Mouse (Mus musculus): ENCODE results near the gene Gpx2. TPM values are rescaled to one million over a fixed set of nuclear protein-coding genes. Genes with fewer than 3 reads are reported as not detected.
"Not testable (repeated sequence)": the region's sequence is repeated elsewhere in the genome, so short reads cannot be mapped to it uniquely, and the experiment has no call there.

The Gpx2 gene
- polyA plus RNA-seq, 1 experiment = 943 TPM

DNA sequence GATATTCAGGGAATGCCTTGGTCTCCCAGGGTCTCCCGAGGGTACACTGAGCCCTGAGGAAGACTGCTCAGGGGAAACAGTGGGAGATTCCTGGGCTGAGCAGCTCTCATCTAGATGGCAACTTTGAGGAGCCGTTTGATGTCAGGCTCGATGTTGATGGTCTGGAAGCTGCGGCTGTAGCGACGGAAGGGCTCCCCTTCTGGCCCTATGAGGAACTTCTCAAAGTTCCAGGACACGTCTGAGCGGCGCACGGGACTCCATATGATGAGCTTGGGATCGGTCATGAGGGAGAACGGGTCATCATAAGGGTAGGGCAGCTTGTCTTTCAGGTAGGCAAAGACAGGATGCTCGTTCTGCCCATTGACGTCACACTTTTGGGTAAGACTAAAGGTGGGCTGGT is 2.8 kb downstream of the Gpx2 start:
- TF ChIP-seq CTCF (IDR thresholded peaks at IDR 0.05; ENCODE audit: extremely low read depth, insufficient read length, insufficient replicate concordance, low read depth, low read length) = 0 out of 2 replicates have a peak, but pooled peaks have one; percentile 5
- H3K27me3 ChIP-seq (ENCODE audit: control insufficient read depth, insufficient read depth, low read length); H3K27ac ChIP-seq (ENCODE audit: insufficient read depth, low read depth, low read length): not testable (repeated sequence)
- WGBS = 50% methylated on average over 14 of the region's 14 CpGs
- peaks cover 18% of the 10 kb centered on the region for H3K4me1 ChIP-seq (ENCODE audit: control insufficient read depth, insufficient read depth, insufficient read length, low read length)
- peak overlapping the region; percentile 34 for H3K4me3 ChIP-seq (ENCODE audit: low read depth, low read length)
- H3K36me3 ChIP-seq (ENCODE audit: control insufficient read depth, insufficient read depth, low read length) = peaks cover 13% of the 10 kb centered on the region

DNA sequence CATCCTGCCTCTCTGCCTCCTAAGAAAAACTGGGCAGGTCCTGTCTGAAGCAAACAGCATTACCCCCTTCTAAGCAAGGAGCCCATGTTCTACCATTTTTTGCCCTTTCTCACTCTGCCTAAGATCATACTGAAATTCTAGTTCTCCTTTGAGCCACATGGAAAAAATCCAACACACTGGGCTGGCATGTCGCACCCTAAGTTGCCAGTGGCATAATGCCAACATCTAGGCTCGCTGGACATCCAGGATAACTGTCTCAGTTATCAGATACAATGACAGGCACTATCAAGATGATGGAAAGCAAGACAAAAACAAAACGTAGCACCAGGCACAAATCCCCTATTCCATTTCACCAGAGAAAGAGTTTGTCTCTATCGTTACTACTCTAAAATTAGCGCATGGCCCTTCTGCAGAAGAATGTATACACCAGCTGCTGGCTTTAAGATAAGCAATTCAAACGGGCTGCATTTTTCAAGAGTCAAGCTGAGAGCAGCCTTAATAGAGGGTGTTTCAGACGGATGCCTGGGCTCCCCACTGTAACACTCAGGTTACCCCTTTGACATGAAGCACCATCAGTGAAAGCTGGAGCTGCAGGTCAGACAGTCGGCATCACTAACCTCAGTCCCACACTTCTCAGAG is 4.8 kb downstream of the Gpx2 start:
- Histone ChIP-seq H3K27ac (ENCODE audit: insufficient read depth, low read depth, low read length) (no peak overlapping the region), H3K27me3 (ENCODE audit: control insufficient read depth, insufficient read depth, low read length) (no peaks in the 10 kb centered on the region), H3K36me3 (ENCODE audit: control insufficient read depth, insufficient read depth, low read length) (peaks cover 13% of the 10 kb centered on the region), H3K4me1 (ENCODE audit: control insufficient read depth, insufficient read depth, insufficient read length, low read length) (peaks cover 3% of the 10 kb centered on the region; the same call in 1 of the 2 replicates), H3K4me3 (ENCODE audit: low read depth, low read length) (no peak overlapping the region)
- TF ChIP-seq POLR2A (IDR thresholded peaks at IDR 0.05; ENCODE audit: low read depth, low read length) (no peak), CTCF (IDR thresholded peaks at IDR 0.05; ENCODE audit: extremely low read depth, insufficient read length, insufficient replicate concordance, low read depth, low read length) (no peak)
- WGBS = 32% methylated on average over 8 of the region's 8 CpGs

DNA sequence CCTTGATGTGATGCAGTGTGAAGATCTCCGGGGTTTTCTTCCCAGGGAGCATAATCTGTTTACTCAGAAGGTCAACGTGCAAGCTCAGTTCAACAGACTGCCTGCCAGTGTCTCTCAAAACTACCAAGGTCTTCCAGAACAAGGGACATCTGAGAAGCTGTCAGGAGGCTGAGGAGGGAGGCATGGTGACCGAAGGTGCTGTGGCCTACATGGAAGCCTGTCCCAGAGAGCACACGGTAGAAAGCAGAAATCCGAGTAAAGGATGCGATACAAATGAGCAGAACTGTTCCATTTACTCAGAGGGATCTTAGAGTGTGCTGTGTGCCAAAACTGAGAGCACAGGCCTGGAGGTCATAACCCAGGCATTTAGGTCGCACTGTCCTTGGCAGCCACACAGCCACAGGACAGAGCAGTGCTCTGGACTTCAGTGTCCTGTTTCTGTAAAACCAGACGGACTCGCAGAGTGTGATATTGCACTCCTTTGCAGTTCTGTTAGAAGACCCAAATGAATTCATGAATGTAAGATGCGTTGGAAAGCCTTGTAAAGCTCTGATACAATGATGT is 11.2 kb downstream of the Gpx2 start:
- TF ChIP-seq POLR2A (IDR thresholded peaks at IDR 0.05; ENCODE audit: low read depth, low read length) = no peak
- TF ChIP-seq CTCF (IDR thresholded peaks at IDR 0.05; ENCODE audit: extremely low read depth, insufficient read length, insufficient replicate concordance, low read depth, low read length) = no peak
- no peaks in the 10 kb centered on the region for H3K27me3 ChIP-seq (ENCODE audit: control insufficient read depth, insufficient read depth, low read length)
- H3K36me3 ChIP-seq (ENCODE audit: control insufficient read depth, insufficient read depth, low read length) = peaks cover 14% of the 10 kb centered on the region
- no peak overlapping the region for H3K27ac ChIP-seq (ENCODE audit: insufficient read depth, low read depth, low read length)
- no peak overlapping the region for H3K4me3 ChIP-seq (ENCODE audit: low read depth, low read length)
- no peaks in the 10 kb centered on the region for H3K4me1 ChIP-seq (ENCODE audit: control insufficient read depth, insufficient read depth, insufficient read length, low read length)
- 71% methylated on average over 10 of the region's 10 CpGs for WGBS

DNA sequence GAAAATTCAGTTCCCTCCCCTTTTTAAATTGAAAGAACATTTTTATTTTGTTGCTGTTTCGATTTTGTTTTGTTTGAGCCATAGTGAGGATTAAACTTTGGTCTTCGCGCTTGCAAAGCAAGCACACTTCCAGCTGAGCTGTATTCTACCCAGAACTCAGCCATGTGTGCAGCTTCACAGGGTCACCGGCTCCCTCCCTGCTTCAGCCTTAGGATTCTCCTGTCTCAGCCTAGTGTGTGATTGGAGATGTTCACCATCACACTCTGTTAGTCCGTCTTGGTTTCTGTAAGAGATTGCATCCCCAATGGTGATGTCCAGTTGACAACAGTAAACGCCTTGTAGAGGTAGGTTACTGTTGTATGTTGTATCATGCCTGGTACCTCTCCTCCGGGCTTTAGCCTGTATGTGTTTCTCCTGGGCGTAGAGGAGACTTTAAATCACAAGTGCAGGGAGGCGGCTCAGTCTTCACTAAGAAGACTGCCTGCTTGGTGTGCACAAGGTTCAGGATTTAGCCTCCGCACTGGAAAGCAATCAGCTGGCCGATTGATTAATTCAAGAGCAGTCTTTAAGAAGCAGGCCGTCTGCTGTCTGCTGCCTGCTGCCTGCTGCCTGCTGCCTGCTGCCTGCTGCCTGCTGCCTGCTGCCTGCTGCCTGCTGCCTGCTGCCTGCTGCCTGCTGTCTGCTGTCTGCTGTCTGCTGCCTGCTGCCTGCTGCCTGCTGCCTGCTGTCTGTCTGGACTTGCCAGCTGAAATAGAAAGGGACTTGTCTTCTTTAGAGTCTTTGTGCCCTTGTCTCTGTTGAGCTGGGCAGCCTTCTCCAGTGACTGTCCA is 14.5 kb downstream of the Gpx2 start:
- TF ChIP-seq CTCF (IDR thresholded peaks at IDR 0.05; ENCODE audit: extremely low read depth, insufficient read length, insufficient replicate concordance, low read depth, low read length) (no peak), POLR2A (IDR thresholded peaks at IDR 0.05; ENCODE audit: low read depth, low read length) (no peak)
- WGBS = 87% methylated on average over 12 of the region's 12 CpGs
- no peaks in the 10 kb centered on the region for H3K27me3 ChIP-seq (ENCODE audit: control insufficient read depth, insufficient read depth, low read length)
- H3K4me3 ChIP-seq (ENCODE audit: low read depth, low read length) = no peak overlapping the region
- H3K27ac ChIP-seq (ENCODE audit: insufficient read depth, low read depth, low read length) = no peak overlapping the region
- H3K36me3 ChIP-seq (ENCODE audit: control insufficient read depth, insufficient read depth, low read length) = peaks cover 13% of the 10 kb centered on the region
- no peaks in the 10 kb centered on the region; the same call in 1 of the 2 replicates for H3K4me1 ChIP-seq (ENCODE audit: control insufficient read depth, insufficient read depth, insufficient read length, low read length)

DNA sequence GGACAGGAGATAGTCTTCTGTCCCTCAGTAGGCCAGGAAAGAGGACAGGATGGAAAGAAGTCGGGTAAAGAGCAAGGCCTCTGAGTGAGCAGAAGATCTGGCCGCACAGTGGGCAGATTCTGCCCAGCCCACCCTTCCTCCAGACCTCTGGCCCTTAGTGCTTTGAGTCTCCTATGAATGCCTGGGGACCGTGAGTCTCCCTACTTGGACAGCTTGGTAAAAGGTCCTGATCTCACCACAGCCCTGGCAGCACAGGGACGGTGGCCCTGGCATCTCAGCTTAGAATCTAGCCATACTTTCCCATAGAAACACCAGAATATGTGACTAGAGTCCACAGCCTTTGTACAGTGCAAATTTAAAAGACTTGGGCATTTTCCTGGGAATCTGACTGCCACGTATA is 15.4 kb downstream of the Gpx2 start:
- Histone ChIP-seq H3K27ac (ENCODE audit: insufficient read depth, low read depth, low read length) (no peak overlapping the region), H3K27me3 (ENCODE audit: control insufficient read depth, insufficient read depth, low read length) (no peaks in the 10 kb centered on the region), H3K36me3 (ENCODE audit: control insufficient read depth, insufficient read depth, low read length) (peaks cover 14% of the 10 kb centered on the region), H3K4me1 (ENCODE audit: control insufficient read depth, insufficient read depth, insufficient read length, low read length) (no peaks in the 10 kb centered on the region; the same call in 1 of the 2 replicates), H3K4me3 (ENCODE audit: low read depth, low read length) (no peak overlapping the region)
- TF ChIP-seq POLR2A (IDR thresholded peaks at IDR 0.05; ENCODE audit: low read depth, low read length) = no peak
- no peak for TF ChIP-seq CTCF (IDR thresholded peaks at IDR 0.05; ENCODE audit: extremely low read depth, insufficient read length, insufficient replicate concordance, low read depth, low read length)
- 95% methylated on average over 5 of the region's 5 CpGs for WGBS

DNA sequence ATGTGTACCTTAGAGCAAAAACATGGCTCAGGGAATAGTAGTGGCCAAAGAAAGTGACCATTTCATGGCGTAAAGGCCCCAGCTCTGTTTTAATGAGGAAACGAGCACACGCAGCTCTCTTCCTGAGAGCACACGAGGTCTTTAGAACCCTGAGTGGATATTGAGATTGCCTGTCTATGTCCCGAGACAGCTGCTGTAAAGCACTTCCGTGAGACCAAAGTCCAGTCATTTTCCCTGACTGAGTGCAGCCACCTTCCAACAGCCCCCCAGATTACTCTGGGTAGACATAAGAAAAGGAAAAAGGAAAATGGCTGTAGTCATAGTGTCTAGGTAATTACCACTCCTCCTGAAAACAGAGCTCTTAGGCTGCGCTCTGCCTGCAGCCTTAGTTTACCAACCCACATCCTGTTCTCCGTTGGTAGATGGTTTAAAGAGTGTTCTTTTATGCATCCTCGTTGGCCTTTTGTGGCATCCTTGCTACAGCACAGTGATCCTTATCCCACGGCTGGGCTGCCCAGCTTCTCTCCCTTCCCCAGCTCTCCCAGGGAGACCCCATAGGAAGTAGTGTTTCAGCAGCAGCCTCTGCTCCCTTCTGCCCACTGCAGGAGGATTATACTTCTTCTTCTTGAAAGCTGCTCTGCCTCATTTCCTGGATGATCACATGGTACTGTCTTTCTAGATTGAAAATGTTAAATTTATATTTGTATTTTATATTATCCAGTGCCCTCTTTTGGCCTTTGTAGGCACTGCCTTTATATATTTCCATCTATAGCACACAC is 16.9 kb downstream of the Gpx2 start:
- Histone ChIP-seq H3K27ac (ENCODE audit: insufficient read depth, low read depth, low read length) (no peak overlapping the region), H3K4me3 (ENCODE audit: low read depth, low read length) (no peak overlapping the region)

More for the DNA sequence above, 16.9 kb downstream of the Gpx2 start:
- 43% methylated on average over 10 of the region's 10 CpGs for WGBS
- Histone ChIP-seq H3K27me3 (ENCODE audit: control insufficient read depth, insufficient read depth, low read length) (no peaks in the 10 kb centered on the region), H3K36me3 (ENCODE audit: control insufficient read depth, insufficient read depth, low read length) (peaks cover 12% of the 10 kb centered on the region), H3K4me1 (ENCODE audit: control insufficient read depth, insufficient read depth, insufficient read length, low read length) (peaks cover 2% of the 10 kb centered on the region; the same call in 1 of the 2 replicates)
- TF ChIP-seq POLR2A (IDR thresholded peaks at IDR 0.05; ENCODE audit: low read depth, low read length) = no peak
- no peak for TF ChIP-seq CTCF (IDR thresholded peaks at IDR 0.05; ENCODE audit: extremely low read depth, insufficient read length, insufficient replicate concordance, low read depth, low read length)

Measured in small intestine, adult 2 months (tissue).